Mouse (Mus musculus) midbrain, postnatal 0 days (tissue): ENCODE measurements at regions not wholly inside any gene's neighbourhood (a gene's known extent, or its start where the extent isn't known, plus 50 kb on each side); places are given as distances from the start of the nearest gene placed in this dataset.

Experiments used
- ATAC-seq: fragments of 200-750 bp; cut with Nextera tagmentation; 2 replicates; pipeline ENCODE4 v1.8.0; 2017; ENCODE audit warnings: moderate number of reproducible peaks, mild to moderate bottlenecking, moderate TSS enrichment, moderate library complexity; ENCODE audit not compliant: low FRiP score
- DNase-seq: peaks from one replicate; pipeline ENCODE4 v3.0.0-alpha.2; 2015; ENCODE audit warnings: low spot score
- H3K27ac ChIP-seq: fragments of 300-500 bp; sonication (generic); 2 replicates; pipeline ENCODE4 v1.5.1; 2014; ENCODE audit warnings: low read depth, mild to moderate bottlenecking, low read length, mixed read lengths
- H3K27me3 ChIP-seq: fragments of 300-500 bp; sonication (generic); 2 replicates; pipeline ENCODE4 v1.6.1; 2014; ENCODE audit warnings: low read length, control low read depth, mixed read lengths; ENCODE audit not compliant: insufficient read depth
- H3K36me3 ChIP-seq: fragments of 300-500 bp; sonication (generic); 2 replicates; pipeline ENCODE4 v1.6.1; 2014; ENCODE audit warnings: low read length, control low read depth, mixed read lengths; ENCODE audit not compliant: insufficient read depth
- H3K4me1 ChIP-seq: fragments of 300-500 bp; sonication (generic); 2 replicates; pipeline ENCODE4 v1.6.1; 2014; ENCODE audit warnings: mild to moderate bottlenecking, control low read depth, antibody characterized with exemption, low read length, mixed read lengths; ENCODE audit not compliant: insufficient read depth
- H3K4me2 ChIP-seq: fragments of 300-500 bp; sonication (generic); 2 replicates; pipeline ENCODE4 v1.6.1; 2014; ENCODE audit warnings: low read depth, mild to moderate bottlenecking, low read length, mixed read lengths; ENCODE audit not compliant: poor library complexity, severe bottlenecking
- H3K4me3 ChIP-seq: fragments of 300-500 bp; sonication (generic); 2 replicates; pipeline ENCODE4 v1.5.1; 2014; ENCODE audit warnings: low read depth, mild to moderate bottlenecking, low read length, moderate library complexity
- H3K9ac ChIP-seq: fragments of 300-500 bp; sonication (generic); replicated peaks from 2 replicates; pipeline ENCODE4 v1.6.1; 2014; ENCODE audit warnings: mild to moderate bottlenecking, low read length, moderate library complexity, mixed read lengths; ENCODE audit not compliant: poor library complexity, severe bottlenecking
- H3K9me3 ChIP-seq: fragments of 300-500 bp; sonication (generic); 2 replicates; pipeline ENCODE4 v1.6.1; 2016; ENCODE audit warnings: low read length, control low read depth
- CTCF ChIP-seq: IDR thresholded peaks from 2 replicates; pipeline ENCODE4 v1.5.1; 2016; ENCODE audit warnings: antibody characterized with exemption, mild to moderate bottlenecking
- WGBS: fragments of 180-500 bp; shearing (Covaris S2); extraction: QIAGEN DNeasy Blood & Tissue Kit; methylation state at CpG from one replicate; pipeline ENCODE4 v1.1.7; 2014; 5-methylcytosine and 5-hydroxymethylcytosine counted together

DNA sequence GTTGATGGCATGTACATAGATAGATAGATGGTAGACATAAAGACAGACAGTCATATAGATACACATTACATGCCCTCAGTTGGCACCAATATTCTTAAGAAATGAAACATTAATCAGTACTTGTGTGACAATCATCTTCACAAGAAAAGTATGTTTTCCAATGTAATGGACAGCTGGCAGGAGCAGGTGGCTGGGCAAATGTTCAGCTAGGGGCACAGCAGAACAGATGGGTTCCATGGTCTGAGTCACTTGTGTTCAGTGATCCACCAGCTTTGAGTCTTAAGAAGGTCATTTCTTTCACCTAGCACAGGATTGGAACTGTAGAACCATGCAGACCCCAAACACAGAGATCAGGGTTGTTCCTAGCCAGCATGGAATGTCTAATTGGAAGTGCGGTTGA, 2631.2 kb upstream of the 5930422O12Rik start:
- H3K9ac ChIP-seq = no peak overlapping the region
- peak; percentile 46 for DNase-seq
- H3K4me3 ChIP-seq = no peak overlapping the region
- H3K27ac ChIP-seq = no peak overlapping the region
- H3K4me2 ChIP-seq = no peak overlapping the region
- no peaks in the 10 kb centered on the region for H3K36me3 ChIP-seq
- no peaks in the 10 kb centered on the region for H3K9me3 ChIP-seq
- WGBS = 88% methylated on average over 1 of the region's 1 CpGs
- no peaks in the 10 kb centered on the region for H3K27me3 ChIP-seq
- H3K4me1 ChIP-seq = no peaks in the 10 kb centered on the region
- no peak for ATAC-seq
- TF ChIP-seq CTCF = no peak

DNA sequence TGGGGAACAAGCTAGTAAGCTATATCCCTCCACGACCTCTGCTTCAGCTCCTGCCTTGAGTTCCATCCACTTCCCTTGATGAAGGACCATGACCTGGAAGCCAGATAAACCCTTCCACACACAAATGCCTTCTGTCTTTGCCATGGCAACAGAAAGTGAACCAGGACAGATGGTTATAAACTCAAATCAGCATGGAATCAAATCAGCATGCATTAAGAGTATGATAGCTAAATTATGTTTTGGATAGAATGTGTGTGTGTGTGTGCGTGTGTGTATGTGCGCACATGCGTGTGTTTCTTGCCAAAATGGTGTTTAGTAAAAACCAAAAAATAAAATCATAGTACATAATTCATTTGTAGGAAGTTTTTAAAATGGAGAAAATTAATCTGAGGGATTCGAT, 2611.5 kb upstream of the 5930422O12Rik start:
- Histone ChIP-seq H3K4me1 (no peaks in the 10 kb centered on the region), H3K9me3 (no peaks in the 10 kb centered on the region), H3K36me3 (no peaks in the 10 kb centered on the region), H3K9ac (no peak overlapping the region), H3K27ac (no peak overlapping the region), H3K4me3 (no peak overlapping the region), H3K4me2 (no peak overlapping the region), H3K27me3 (no peaks in the 10 kb centered on the region)
- 92% methylated on average over 5 of the region's 5 CpGs for WGBS
- ATAC-seq (no peak), DNase-seq (no peak)
- TF ChIP-seq CTCF = no peak

DNA sequence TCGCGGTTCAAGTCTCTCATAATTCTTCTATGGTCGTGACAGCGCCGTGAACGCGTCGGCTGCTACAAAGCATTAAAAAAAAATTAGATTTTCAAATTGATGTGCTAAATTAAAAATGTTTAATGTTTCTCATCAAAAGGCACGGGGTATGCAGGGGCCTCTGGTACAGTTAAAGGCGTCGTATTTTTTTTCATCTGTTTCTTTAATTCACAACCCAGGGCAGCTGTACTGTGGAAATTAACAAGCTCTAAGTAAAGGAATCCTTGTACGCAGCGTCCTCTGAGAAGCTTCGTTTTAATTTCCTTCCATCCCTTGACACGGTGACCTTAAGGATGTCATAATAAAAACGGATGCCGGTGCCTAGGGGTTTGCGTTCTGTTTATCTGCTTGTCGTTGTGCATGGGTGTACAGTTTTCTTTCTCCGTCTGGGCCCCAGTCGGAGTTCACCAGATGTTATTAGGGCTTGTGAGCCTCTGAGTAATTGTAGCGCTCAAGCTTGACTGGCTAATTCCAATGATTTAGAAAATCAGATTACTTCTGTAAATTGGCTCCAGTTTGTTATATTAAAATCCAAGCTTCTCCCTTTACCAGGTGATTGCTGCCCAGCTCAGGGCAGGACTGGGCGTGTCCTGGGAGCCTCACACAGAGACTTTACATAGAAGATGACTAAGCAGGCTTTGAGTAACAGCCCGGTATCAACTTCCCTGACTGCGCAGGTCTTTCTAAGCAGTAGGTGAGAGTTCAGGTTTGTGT, 2605.5 kb upstream of the 5930422O12Rik start:
- no peak overlapping the region for H3K4me3 ChIP-seq
- peak; percentile 6 for DNase-seq
- peak overlapping the region; percentile 15; the same call in 1 of the 2 replicates for H3K4me2 ChIP-seq

DNA sequence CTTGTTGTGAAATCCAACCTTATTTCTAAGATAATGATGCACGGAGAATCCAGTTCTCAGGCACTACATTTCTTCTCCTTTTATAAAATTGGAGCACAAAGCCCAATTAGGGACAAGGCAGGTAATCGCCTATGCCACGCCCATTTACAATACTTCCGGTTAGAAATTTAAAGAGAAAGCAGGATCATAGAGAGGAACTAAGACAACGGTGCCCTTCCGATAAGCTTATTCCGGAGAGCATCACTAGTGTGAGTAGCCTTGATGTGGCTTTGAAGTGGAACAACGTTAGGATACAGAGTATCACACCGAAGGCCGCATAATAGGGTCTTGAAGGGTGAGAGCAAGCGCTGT, 2604.9 kb upstream of the 5930422O12Rik start:
- no peak for ATAC-seq
- H3K4me2 ChIP-seq = no peak overlapping the region

More for the DNA sequence above, 2605.5 kb upstream of the 5930422O12Rik start:
- Histone ChIP-seq H3K27me3 (no peaks in the 10 kb centered on the region), H3K27ac (no peak overlapping the region), H3K36me3 (no peaks in the 10 kb centered on the region), H3K4me1 (no peaks in the 10 kb centered on the region), H3K9ac (no peak overlapping the region), H3K9me3 (no peaks in the 10 kb centered on the region)
- no peak for ATAC-seq
- no peak for TF ChIP-seq CTCF
- 55% methylated on average over 25 of the region's 25 CpGs for WGBS

DNA sequence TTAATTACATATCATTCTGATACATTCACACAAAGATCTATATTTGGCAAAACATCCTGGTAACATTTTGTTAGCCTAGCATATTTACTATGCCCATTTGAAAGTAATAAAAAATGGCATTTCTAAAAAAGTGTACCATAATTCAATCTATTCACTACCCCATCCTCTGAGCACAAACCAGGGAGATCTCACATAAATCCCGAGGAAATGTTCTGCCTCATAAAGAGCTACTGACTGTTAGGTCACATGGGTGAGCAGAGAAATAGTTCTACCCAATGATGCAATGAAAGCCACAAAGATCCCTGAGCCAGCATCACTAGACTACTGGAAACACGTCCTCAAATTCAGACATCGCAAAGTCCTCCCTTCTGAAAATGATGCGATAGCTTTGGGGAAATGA, 2602.5 kb upstream of the 5930422O12Rik start:
- H3K9me3 ChIP-seq = no peaks in the 10 kb centered on the region
- no peak for DNase-seq
- no peak overlapping the region for H3K4me2 ChIP-seq
- H3K4me3 ChIP-seq = no peak overlapping the region
- no peaks in the 10 kb centered on the region for H3K27me3 ChIP-seq
- ATAC-seq = no peak
- H3K36me3 ChIP-seq = no peaks in the 10 kb centered on the region
- H3K27ac ChIP-seq = no peak overlapping the region
- TF ChIP-seq CTCF = no peak
- H3K4me1 ChIP-seq = no peaks in the 10 kb centered on the region
- H3K9ac ChIP-seq = no peak overlapping the region
- 86% methylated on average over 4 of the region's 4 CpGs for WGBS

More for the DNA sequence above, 2604.9 kb upstream of the 5930422O12Rik start:
- H3K9ac ChIP-seq = no peak overlapping the region
- H3K4me3 ChIP-seq = no peak overlapping the region
- no peak overlapping the region for H3K27ac ChIP-seq
- H3K9me3 ChIP-seq = no peaks in the 10 kb centered on the region
- no peaks in the 10 kb centered on the region for H3K36me3 ChIP-seq
- TF ChIP-seq CTCF = no peak
- no peak for DNase-seq
- WGBS = 87% methylated on average over 11 of the region's 11 CpGs
- no peaks in the 10 kb centered on the region for H3K27me3 ChIP-seq
- H3K4me1 ChIP-seq = no peaks in the 10 kb centered on the region

DNA sequence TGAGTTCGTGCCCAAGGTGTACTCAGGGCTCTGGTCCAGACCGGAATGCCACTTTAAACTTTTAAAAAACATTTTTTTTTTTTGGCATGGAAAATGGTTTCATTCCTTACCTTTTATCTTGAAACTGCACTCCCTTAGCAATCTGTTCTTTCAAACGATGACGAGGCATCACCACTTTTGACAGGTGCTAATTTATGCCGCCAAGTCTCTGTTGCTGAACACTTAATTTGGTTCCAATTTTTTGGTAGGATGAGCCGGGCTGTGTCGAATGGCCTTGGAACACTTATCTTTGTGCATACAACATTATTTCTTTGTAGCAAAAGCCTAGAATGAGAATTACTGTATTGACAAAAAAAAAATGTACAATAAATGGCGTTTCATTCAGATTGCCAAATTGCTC, 2590.5 kb upstream of the 5930422O12Rik start:
- no peak overlapping the region for H3K9ac ChIP-seq
- ATAC-seq (no peak), DNase-seq (no peak)
- H3K9me3 ChIP-seq = no peaks in the 10 kb centered on the region
- no peaks in the 10 kb centered on the region for H3K36me3 ChIP-seq
- no peak overlapping the region for H3K27ac ChIP-seq
- no peaks in the 10 kb centered on the region for H3K27me3 ChIP-seq
- H3K4me1 ChIP-seq = no peaks in the 10 kb centered on the region
- H3K4me2 ChIP-seq = no peak overlapping the region
- 87% methylated on average over 8 of the region's 8 CpGs for WGBS
- H3K4me3 ChIP-seq = no peak overlapping the region
- TF ChIP-seq CTCF = no peak
